Mouse (Mus musculus): Measurements from ENCODE around the gene Padi3.

DNA sequence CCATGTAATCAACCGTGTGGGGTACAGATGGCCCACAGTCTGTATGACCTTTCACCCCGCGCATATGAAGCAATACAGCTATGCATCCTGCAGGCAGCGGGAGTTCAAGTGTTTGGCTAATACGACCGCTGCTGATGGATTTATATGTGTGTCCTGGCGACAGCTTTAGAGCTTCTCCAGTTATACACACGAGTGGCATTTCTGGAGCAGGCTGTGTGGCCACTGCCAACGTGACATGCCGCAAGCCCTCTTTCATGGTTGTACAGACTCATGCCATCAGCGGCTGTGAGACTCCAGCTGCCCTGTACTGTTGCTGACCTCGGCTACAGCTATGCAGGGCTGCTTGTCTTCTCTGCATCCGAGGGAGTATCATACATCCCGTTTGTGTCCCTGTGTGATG lies 29.9 kb downstream of the Padi3 start:
- TF ChIP-seq GATA1 (IDR thresholded peaks at IDR 0.05; ENCODE audit: borderline replicate concordance, low read length) = no peak
- no peak for TF ChIP-seq FLI1 (IDR thresholded peaks at IDR 0.05; ENCODE audit: low read length)
